Mouse (Mus musculus) embryonic facial prominence, embryonic 13.5 days (tissue): Measurements from ENCODE around the gene Apoc1. TPM values are rescaled to one million over a fixed set of nuclear protein-coding genes. Genes with fewer than 3 reads are reported as not detected.
"Not testable (repeated sequence)": the region's sequence is repeated elsewhere in the genome, so short reads cannot be mapped to it uniquely, and the experiment has no call there.

Experiments
- ATAC-seq: fragments of 200-750 bp; cut with Nextera tagmentation; 2 replicates; pipeline ENCODE4 v1.8.0; 2017; ENCODE audit warnings: low read depth; ENCODE audit not compliant: insufficient number of reproducible peaks, insufficient read depth, low FRiP score, low TSS enrichment
- H3K27ac ChIP-seq: fragments of 300-500 bp; sonication (generic); 2 replicates; pipeline ENCODE4 v1.5.1; 2015; ENCODE audit warnings: moderate library complexity, mild to moderate bottlenecking, inconsistent platforms
- H3K27me3 ChIP-seq: fragments of 300-500 bp; sonication (generic); 2 replicates; pipeline ENCODE4 v1.6.1; 2015; ENCODE audit warnings: mild to moderate bottlenecking, inconsistent platforms
- H3K36me3 ChIP-seq: fragments of 300-500 bp; sonication (generic); 2 replicates; pipeline ENCODE4 v1.6.1; 2015; ENCODE audit warnings: mild to moderate bottlenecking, inconsistent platforms
- H3K4me1 ChIP-seq: fragments of 300-500 bp; sonication (generic); 2 replicates; pipeline ENCODE4 v1.6.1; 2015; ENCODE audit warnings: inconsistent platforms
- H3K4me2 ChIP-seq: fragments of 300-500 bp; sonication (generic); 2 replicates; pipeline ENCODE4 v1.6.1; 2015; ENCODE audit warnings: moderate library complexity, mild to moderate bottlenecking, inconsistent platforms
- H3K4me3 ChIP-seq: fragments of 300-500 bp; sonication (generic); 2 replicates; pipeline ENCODE4 v1.5.1; 2015; ENCODE audit warnings: mild to moderate bottlenecking, inconsistent platforms
- H3K9ac ChIP-seq: fragments of 300-500 bp; sonication (generic); 2 replicates; pipeline ENCODE4 v1.6.1; 2015; ENCODE audit warnings: mild to moderate bottlenecking, inconsistent platforms
- H3K9me3 ChIP-seq: fragments of 300-500 bp; sonication (generic); 2 replicates; pipeline ENCODE4 v1.6.1; 2016; ENCODE audit warnings: inconsistent platforms
- WGBS: fragments of 180-500 bp; shearing (Covaris S2); methylation state at CpG from one replicate; pipeline ENCODE4 v1.1.7; 2015; ENCODE audit warnings: mixed read lengths; 5-methylcytosine and 5-hydroxymethylcytosine counted together
- polyA plus RNA-seq: library from polyadenylated mRNA; unstranded; fragments of >200 nt; fragmentation: Nextera tagmentation; extraction: Ambion mirVana; gene quantifications from 2 replicates; pipeline ENCODE4 v1.2.1, GENCODE M21; 2015

The Apoc1 gene
- polyA plus RNA-seq, 1 experiment from 2014 or later: 10.3 TPM

GRCm38 (mm10) chr7:19694336-19695212, 2.1 kb upstream of the Apoc1 start:
- Histone ChIP-seq H3K9ac (no peak overlapping the region), H3K9me3 (peaks cover 7% of the 10 kb centered on the region; the same call in 1 of the 2 replicates), H3K27ac (no peak overlapping the region), H3K4me1 (peaks cover 24% of the 10 kb centered on the region), H3K4me3 (no peak overlapping the region), H3K4me2 (no peak overlapping the region), H3K27me3 (no peaks in the 10 kb centered on the region), H3K36me3 (peaks cover 15% of the 10 kb centered on the region)
- no peak for ATAC-seq
- 85% methylated on average over 10 of the region's 10 CpGs for WGBS

GRCm38 (mm10) chr7:19693421-19693820, 961 bp upstream of the Apoc1 start:
- Histone ChIP-seq H3K4me1 (peaks cover 12% of the 10 kb centered on the region), H3K27ac (no peak overlapping the region), H3K4me2 (no peak overlapping the region), H3K9me3 (peaks cover 7% of the 10 kb centered on the region; the same call in 1 of the 2 replicates), H3K9ac (peak overlapping the region; percentile 12; the same call in 1 of the 2 replicates), H3K36me3 (peaks cover 15% of the 10 kb centered on the region), H3K4me3 (no peak overlapping the region), H3K27me3 (no peaks in the 10 kb centered on the region)
- no peak for ATAC-seq
- 34% methylated on average over 10 of the region's 10 CpGs for WGBS

GRCm38 (mm10) chr7:19691434-19691833, 1.0 kb downstream of the Apoc1 start:
- no peak overlapping the region for H3K27ac ChIP-seq
- H3K36me3 ChIP-seq: peaks cover 6% of the 10 kb centered on the region
- WGBS: 78% methylated on average over 6 of the region's 6 CpGs
- ATAC-seq: no peak
- H3K9me3 ChIP-seq: 0 out of 2 replicates have a peak, but pooled peaks cover 2% of the 10 kb centered on the region
- no peaks in the 10 kb centered on the region for H3K27me3 ChIP-seq
- H3K9ac ChIP-seq: no peak overlapping the region
- H3K4me1 ChIP-seq: peaks cover 6% of the 10 kb centered on the region
- H3K4me3 ChIP-seq: no peak overlapping the region
- H3K4me2 ChIP-seq: no peak overlapping the region

DNA sequence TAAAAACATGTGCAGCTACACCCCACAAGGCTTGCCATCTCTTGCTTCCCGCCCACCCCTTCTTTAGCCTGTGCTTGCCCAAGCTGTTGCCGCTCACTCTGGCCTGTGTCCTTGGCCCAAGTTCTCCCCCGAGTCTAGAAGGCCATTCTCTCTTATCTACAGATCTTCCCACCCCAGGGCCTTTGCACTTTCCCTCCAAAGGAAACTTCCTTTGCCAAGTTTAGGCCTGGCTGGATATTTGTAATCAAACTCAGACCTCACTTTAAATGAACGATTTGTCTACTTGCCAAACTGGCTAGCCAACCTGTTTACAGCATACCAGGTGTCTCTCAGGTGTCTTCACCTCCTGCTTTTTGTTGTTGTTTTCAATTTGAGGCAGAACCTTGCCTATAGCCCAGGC, 1.6 kb downstream of the Apoc1 start:
- H3K4me1 ChIP-seq: peaks cover 6% of the 10 kb centered on the region
- no peaks in the 10 kb centered on the region for H3K9me3 ChIP-seq
- ATAC-seq: no peak
- no peak overlapping the region for H3K4me2 ChIP-seq
- no peak overlapping the region for H3K9ac ChIP-seq
- H3K27ac ChIP-seq: no peak overlapping the region
- H3K27me3 ChIP-seq: no peaks in the 10 kb centered on the region
- no peak overlapping the region for H3K4me3 ChIP-seq
- WGBS: 79% methylated on average over 4 of the region's 4 CpGs
- H3K36me3 ChIP-seq: no peaks in the 10 kb centered on the region

DNA sequence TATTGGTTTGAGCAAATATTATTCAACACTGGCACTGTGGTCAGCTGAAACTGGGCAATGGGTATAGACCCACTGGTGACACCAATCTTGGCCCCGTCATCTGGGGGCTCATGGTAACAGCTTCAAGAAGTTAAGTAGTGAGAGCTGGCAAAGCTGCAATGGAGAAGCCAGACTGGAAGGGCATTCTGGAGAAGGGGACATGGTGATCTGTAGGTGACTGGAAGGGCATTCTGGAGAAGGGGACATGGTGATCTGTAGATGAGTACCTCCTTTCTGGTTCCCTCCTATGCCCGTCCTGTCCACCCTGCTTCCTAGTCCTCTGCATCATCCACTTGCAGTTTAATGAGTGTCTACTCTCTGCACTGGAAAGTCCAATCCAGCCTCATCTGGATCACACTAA, 3.8 kb downstream of the Apoc1 start:
- H3K36me3 ChIP-seq: no peaks in the 10 kb centered on the region
- 92% methylated on average over 2 of the region's 2 CpGs for WGBS
- ATAC-seq: no peak
- H3K9ac ChIP-seq: no peak overlapping the region
- H3K4me1 ChIP-seq: peaks cover 6% of the 10 kb centered on the region
- H3K27ac ChIP-seq: no peak overlapping the region
- H3K4me2 ChIP-seq: no peak overlapping the region
- H3K27me3 ChIP-seq: no peaks in the 10 kb centered on the region
- no peaks in the 10 kb centered on the region for H3K9me3 ChIP-seq
- no peak overlapping the region for H3K4me3 ChIP-seq

DNA sequence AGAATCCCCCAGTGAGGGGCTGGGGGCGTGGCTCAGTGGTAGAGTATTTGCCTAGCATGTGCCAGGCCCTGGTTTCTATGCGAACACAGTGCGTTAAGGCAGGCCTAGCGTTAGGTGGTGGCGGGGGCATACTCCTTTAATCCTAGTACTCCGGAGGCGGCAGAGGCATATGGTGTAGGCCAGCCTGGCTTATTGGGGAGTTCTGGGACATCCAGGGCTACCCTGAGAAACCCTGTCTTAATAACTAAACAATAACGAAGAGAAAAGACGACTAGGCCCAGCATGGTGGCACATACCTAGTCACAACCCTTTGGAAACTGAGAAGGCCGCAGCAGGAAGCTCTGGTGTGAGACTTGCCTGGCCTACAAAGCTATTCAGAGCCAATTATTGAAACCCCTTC, 4.4 kb downstream of the Apoc1 start:
- 92% methylated on average over 10 of the region's 10 CpGs for WGBS
- Histone ChIP-seq H3K27ac (no peak overlapping the region), H3K27me3 (no peaks in the 10 kb centered on the region), H3K4me3 (no peak overlapping the region), H3K4me2 (no peak overlapping the region), H3K9me3 (no peaks in the 10 kb centered on the region), H3K4me1 (peaks cover 2% of the 10 kb centered on the region), H3K9ac (no peak overlapping the region), H3K36me3 (no peaks in the 10 kb centered on the region)
- ATAC-seq: no peak

DNA sequence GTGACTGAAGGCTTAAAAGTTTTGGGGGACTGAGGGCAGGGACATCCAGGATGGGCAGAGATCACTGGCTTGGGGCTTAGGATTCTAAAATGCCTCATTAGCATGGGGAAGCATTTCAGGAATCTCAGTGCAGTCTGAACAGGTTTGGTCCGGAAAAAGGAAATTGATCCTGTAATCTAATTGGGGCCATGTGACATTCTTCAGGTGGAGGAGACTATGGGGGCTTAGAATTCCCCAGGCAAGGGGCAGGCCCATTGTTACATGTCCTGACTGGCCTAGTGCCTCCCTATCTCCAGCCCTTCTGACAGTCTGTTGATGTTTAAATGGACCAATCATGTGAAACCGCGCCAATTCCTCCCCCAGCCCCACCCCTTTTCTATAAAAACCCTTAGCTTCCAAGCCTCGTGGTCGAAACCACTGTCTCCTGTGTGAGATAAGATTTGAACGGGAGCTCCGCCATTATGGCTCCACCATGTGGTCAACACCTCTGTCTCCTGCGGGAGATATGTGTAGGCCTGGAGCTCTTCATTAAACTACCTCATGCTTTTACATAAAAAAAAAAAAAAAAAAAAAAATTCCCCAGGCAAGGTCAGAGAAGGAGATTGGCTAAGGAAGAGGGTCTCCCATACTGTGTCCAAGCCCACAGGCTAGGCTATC, 5.4 kb downstream of the Apoc1 start:
- ATAC-seq, H3K4me1 ChIP-seq, H3K4me2 ChIP-seq, H3K4me3 ChIP-seq, H3K9me3 ChIP-seq, H3K9ac ChIP-seq, H3K27me3 ChIP-seq, H3K36me3 ChIP-seq: not testable (repeated sequence)
- 52% methylated on average over 8 of the region's 8 CpGs for WGBS
- H3K27ac ChIP-seq: 0 out of 2 replicates have a peak overlapping the region, but pooled peaks have one; percentile 17

GRCm38 (mm10) chr7:19686521-19686920, 5.9 kb downstream of the Apoc1 start:
- Histone ChIP-seq H3K27ac (0 out of 2 replicates have a peak overlapping the region, but pooled peaks have one; percentile 17), H3K4me2 (no peak overlapping the region), H3K36me3 (no peaks in the 10 kb centered on the region), H3K4me3 (no peak overlapping the region), H3K4me1 (no peaks in the 10 kb centered on the region), H3K9ac (no peak overlapping the region), H3K27me3 (no peaks in the 10 kb centered on the region), H3K9me3 (no peaks in the 10 kb centered on the region)
- no peak for ATAC-seq
- WGBS: 74% methylated on average over 6 of the region's 6 CpGs

DNA sequence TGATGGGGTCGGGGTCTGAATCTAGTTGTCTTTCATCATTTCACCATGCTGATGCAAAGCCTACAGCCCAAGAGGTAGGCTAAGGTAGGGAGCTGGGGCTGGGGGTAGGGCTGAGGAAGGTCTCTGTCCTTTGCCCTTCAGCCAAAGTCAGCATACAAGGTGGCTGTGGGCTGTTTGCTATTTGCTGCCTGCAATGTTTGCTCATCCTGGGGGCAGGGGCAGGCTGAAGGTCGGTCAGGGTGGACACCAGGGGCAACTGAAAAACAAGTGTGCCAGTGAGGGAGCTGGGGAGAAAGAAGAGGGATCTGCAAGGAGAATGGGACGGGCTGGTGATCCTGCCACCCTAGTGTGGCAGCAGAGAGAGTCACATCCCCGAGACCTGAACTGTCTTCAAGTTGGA, 7.1 kb downstream of the Apoc1 start:
- WGBS: 75% methylated on average over 4 of the region's 4 CpGs

GRCm38 (mm10) chr7:19683771-19684201, 8.7 kb downstream of the Apoc1 start:
- ATAC-seq: no peak
- Histone ChIP-seq H3K4me3 (no peak overlapping the region), H3K27me3 (no peaks in the 10 kb centered on the region), H3K9ac (no peak overlapping the region), H3K4me2 (no peak overlapping the region), H3K4me1 (no peaks in the 10 kb centered on the region), H3K27ac (no peak overlapping the region), H3K36me3 (no peaks in the 10 kb centered on the region), H3K9me3 (no peaks in the 10 kb centered on the region)
- 67% methylated on average over 6 of the region's 6 CpGs for WGBS

More for the DNA sequence above, 7.1 kb downstream of the Apoc1 start:
- Histone ChIP-seq H3K9me3 (no peaks in the 10 kb centered on the region), H3K4me3 (no peak overlapping the region), H3K4me1 (no peaks in the 10 kb centered on the region), H3K27me3 (no peaks in the 10 kb centered on the region), H3K36me3 (no peaks in the 10 kb centered on the region), H3K4me2 (no peak overlapping the region), H3K27ac (no peak overlapping the region), H3K9ac (no peak overlapping the region)
- ATAC-seq: no peak

DNA sequence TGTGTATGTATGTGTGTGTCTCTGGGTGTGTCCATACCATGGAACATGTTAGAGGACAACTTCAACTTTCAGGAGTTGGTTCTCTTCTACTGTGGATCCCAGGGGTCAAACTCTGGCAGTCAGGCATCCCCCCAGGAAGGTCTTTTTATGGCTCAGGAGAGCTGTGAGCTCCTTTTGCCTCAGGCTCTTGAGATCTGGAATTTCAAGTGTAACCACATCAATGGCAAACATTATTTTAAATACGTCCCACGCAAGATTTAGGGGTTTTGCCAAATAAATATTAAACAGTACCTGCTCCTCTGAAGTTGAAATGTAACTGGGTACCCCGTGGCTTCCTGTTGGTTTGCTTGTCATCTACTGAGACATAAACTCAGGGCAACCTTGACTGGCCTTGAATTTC, 9.5 kb downstream of the Apoc1 start:
- 46% methylated on average over 3 of the region's 3 CpGs for WGBS
- no peak for ATAC-seq
- no peak overlapping the region for H3K4me3 ChIP-seq
- no peak overlapping the region for H3K4me2 ChIP-seq
- no peak overlapping the region for H3K27ac ChIP-seq
- no peak overlapping the region for H3K9ac ChIP-seq
- no peaks in the 10 kb centered on the region for H3K27me3 ChIP-seq
- no peaks in the 10 kb centered on the region for H3K36me3 ChIP-seq
- H3K4me1 ChIP-seq: no peaks in the 10 kb centered on the region
- H3K9me3 ChIP-seq: no peaks in the 10 kb centered on the region
